Mouse (Mus musculus) limb, embryonic 14.5 days (tissue): Measurements from ENCODE around the gene C530008M17Rik. TPM values are rescaled to one million over a fixed set of nuclear protein-coding genes. Genes with fewer than 3 reads are reported as not detected.
A peak's percentile ranks its signal among the peaks of the same experiment; 100 is the strongest.

Experiments
- ATAC-seq: fragments of 200-750 bp; cut with Nextera tagmentation; 2 replicates; pipeline ENCODE4 v1.8.0; 2017; ENCODE audit warnings: low read depth, moderate number of reproducible peaks, moderate TSS enrichment; ENCODE audit not compliant: low FRiP score
- DNase-seq: peaks from one replicate; pipeline ENCODE4 v3.0.0-alpha.2; 2015; ENCODE audit warnings: low spot score
- H3K27ac ChIP-seq: fragments of 300-500 bp; sonication (generic); replicated peaks from 2 replicates; pipeline ENCODE4 v1.5.1; 2014; ENCODE audit warnings: low read depth, mild to moderate bottlenecking, low read length, moderate library complexity, mixed read lengths
- H3K27me3 ChIP-seq: fragments of 300-500 bp; sonication (generic); 2 replicates; pipeline ENCODE4 v1.6.1; 2014; ENCODE audit warnings: low read length, mixed read lengths; ENCODE audit not compliant: control insufficient read depth, insufficient read depth
- H3K36me3 ChIP-seq: fragments of 300-500 bp; sonication (generic); 2 replicates; pipeline ENCODE4 v1.6.1; 2014; ENCODE audit warnings: mild to moderate bottlenecking, low read length, moderate library complexity, mixed read lengths; ENCODE audit not compliant: control insufficient read depth, insufficient read depth
- H3K4me1 ChIP-seq: fragments of 300-500 bp; sonication (generic); 2 replicates; pipeline ENCODE4 v1.6.1; 2014; ENCODE audit warnings: antibody characterized with exemption, low read length, mixed read lengths; ENCODE audit not compliant: control insufficient read depth, insufficient read depth
- H3K4me2 ChIP-seq: fragments of 300-500 bp; sonication (generic); replicated peaks from 2 replicates; pipeline ENCODE4 v1.6.1; 2014; ENCODE audit warnings: low read depth, mild to moderate bottlenecking, low read length, moderate library complexity; ENCODE audit not compliant: severe bottlenecking
- H3K4me3 ChIP-seq: fragments of 300-500 bp; sonication (generic); replicated peaks from 2 replicates; pipeline ENCODE4 v1.5.1; 2014; ENCODE audit warnings: low read length
- H3K9ac ChIP-seq: fragments of 300-500 bp; sonication (generic); 2 replicates; pipeline ENCODE4 v1.6.1; 2014; ENCODE audit warnings: mild to moderate bottlenecking, low read depth, low read length, moderate library complexity; ENCODE audit not compliant: severe bottlenecking
- H3K9me3 ChIP-seq: fragments of 300-500 bp; sonication (generic); 2 replicates; pipeline ENCODE4 v1.6.1; 2016; ENCODE audit warnings: low read length; ENCODE audit not compliant: control insufficient read depth
- POLR2A ChIP-seq: fragments of 200-500 bp; IDR thresholded peaks from 2 replicates; pipeline ENCODE4 v1.8.0; 2012; ENCODE audit warnings: inconsistent platforms, mild to moderate bottlenecking, moderate library complexity, borderline replicate concordance; ENCODE audit not compliant: insufficient read depth, insufficient read length; ENCODE audit errors: extremely low read depth
- WGBS: fragments of 180-500 bp; shearing (Covaris S2); extraction: QIAGEN DNeasy Blood & Tissue Kit; methylation state at CpG from one replicate; pipeline ENCODE4 v1.1.7; 2014; 5-methylcytosine and 5-hydroxymethylcytosine counted together
- polyA plus RNA-seq, 2 experiments: library from polyadenylated mRNA; depleted of rRNA in 1 of 2; stranded (reverse) in 1 of 2; unstranded in 1 of 2; fragments of >200 nt; fragmentation: Nextera tagmentation in 1 of 2; extraction: Ambion mirVana in 1 of 2; gene quantifications; 2 replicates each; pipeline versions ENCODE4 v1.2.1 to v1.2.3; 2012 to 2014

The C530008M17Rik gene
- polyA plus RNA-seq, 2 experiments = 12.6 to 26.5 TPM

DNA sequence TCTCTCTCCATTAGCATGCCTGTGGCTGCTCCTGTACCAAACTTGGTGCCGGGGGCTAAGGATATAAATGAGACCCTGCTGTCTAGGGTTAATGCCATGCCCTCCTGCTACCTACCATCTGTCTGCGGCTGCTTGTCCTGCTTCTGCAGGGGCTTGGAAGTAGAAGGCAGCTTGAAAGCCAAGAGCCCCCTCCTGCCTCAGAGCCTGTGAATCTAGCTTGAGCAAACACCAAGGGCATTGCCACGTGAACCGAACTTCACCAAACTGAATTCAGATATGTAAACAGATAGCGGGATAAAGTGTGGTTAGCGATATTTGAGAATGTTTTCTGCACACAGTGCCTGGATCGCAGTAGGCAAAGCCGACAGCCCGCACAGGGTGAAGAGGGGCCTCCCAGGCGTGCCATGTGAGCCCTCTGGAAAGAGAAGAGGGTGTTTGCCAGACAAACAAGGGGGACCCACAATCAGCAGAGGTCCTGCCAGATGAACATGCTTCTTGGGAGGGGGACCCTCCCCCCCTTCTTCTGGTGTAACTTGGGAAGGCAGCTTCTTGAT, 106.9 kb downstream of the C530008M17Rik start:
- Histone ChIP-seq H3K27ac (peak overlapping the region; percentile 48; the same call in 1 of the 2 replicates), H3K9me3 (no peaks in the 10 kb centered on the region), H3K9ac (no peak overlapping the region), H3K27me3 (no peaks in the 10 kb centered on the region), H3K4me2 (0 out of 2 replicates have a peak overlapping the region, but pooled peaks have one; percentile 7), H3K36me3 (no peaks in the 10 kb centered on the region; the same call in none of the 2 replicates), H3K4me1 (peaks cover 25% of the 10 kb centered on the region), H3K4me3 (no peak overlapping the region)
- peak; percentile 61 for ATAC-seq
- TF ChIP-seq POLR2A = no peak
- 60% methylated on average over 10 of the region's 10 CpGs for WGBS
- no peak for DNase-seq

DNA sequence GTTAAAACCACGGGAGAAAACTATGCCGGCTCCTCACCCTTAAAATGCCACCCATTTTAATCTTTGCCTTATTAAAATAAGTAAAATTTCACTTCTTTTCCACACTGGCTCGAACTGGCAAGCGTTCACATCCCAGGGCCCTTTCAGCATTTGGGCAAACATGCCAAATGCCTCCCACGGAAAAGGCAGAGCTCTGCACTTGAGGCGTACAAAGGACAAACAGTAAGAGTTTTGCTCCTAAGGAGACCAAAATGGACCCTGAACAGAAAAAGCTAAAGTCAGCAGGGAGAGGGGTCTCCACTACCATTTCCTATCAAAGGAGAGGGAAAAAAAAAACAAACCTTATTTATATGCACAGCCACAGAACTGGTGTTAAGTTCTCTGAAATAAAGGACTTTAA, 107.4 kb downstream of the C530008M17Rik start:
- peaks cover 25% of the 10 kb centered on the region for H3K4me1 ChIP-seq
- no peak for ATAC-seq
- 0 out of 2 replicates have a peak overlapping the region, but pooled peaks have one; percentile 7 for H3K4me2 ChIP-seq
- H3K9ac ChIP-seq = no peak overlapping the region
- no peaks in the 10 kb centered on the region for H3K9me3 ChIP-seq
- no peaks in the 10 kb centered on the region for H3K27me3 ChIP-seq
- DNase-seq = no peak
- H3K36me3 ChIP-seq = no peaks in the 10 kb centered on the region; the same call in none of the 2 replicates
- no peak overlapping the region for H3K4me3 ChIP-seq
- 52% methylated on average over 6 of the region's 6 CpGs for WGBS
- H3K27ac ChIP-seq = peak overlapping the region; percentile 48; the same call in 1 of the 2 replicates
- no peak for TF ChIP-seq POLR2A

DNA sequence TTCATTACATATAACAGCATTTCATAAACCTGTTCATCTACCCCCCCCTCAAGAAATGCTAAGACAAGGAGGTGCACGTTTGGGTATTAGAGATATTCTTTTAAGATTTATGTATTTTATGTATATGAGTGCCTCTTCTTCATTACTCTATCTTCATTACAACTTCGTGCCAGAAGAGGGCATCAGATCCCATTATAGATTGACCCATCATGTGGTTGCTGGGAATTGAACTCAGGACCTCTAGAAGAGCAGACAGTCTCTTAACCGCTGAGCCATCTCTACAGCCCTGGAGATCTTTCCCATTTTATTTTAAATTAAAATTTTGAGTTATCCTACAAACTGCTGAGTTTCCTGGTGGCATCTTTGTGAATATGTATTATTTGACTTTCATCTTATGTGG, 112.7 kb downstream of the C530008M17Rik start:
- Histone ChIP-seq H3K27ac (no peak overlapping the region), H3K4me3 (no peak overlapping the region), H3K4me2 (no peak overlapping the region), H3K9me3 (no peaks in the 10 kb centered on the region), H3K9ac (no peak overlapping the region), H3K4me1 (peaks cover 4% of the 10 kb centered on the region), H3K27me3 (no peaks in the 10 kb centered on the region), H3K36me3 (no peaks in the 10 kb centered on the region; the same call in none of the 2 replicates)
- DNase-seq (no peak), ATAC-seq (no peak)
- TF ChIP-seq POLR2A = no peak
- WGBS = 76% methylated on average over 3 of the region's 3 CpGs

DNA sequence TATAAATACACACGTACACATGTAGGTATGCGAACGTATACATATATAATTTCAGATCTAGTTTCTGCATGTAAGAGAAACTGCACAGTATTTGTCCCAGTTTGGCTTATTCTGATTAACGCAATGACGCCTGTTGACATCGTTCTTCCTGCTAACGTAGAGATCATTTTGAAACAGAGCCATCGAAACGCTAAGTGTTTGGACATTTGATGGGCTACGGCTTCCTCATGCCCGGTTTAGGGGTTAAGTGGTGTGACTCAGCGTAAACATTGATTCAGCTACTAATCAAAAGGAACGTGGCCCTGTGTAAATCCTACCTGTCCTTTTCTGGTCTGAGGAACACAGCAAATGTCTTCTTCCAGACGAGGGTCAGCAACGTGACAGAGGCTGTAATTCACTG, 113.3 kb downstream of the C530008M17Rik start:
- no peaks in the 10 kb centered on the region for H3K9me3 ChIP-seq
- no peak overlapping the region for H3K4me2 ChIP-seq
- no peaks in the 10 kb centered on the region for H3K27me3 ChIP-seq
- H3K4me3 ChIP-seq = no peak overlapping the region
- ATAC-seq (no peak), DNase-seq (no peak)
- H3K9ac ChIP-seq = no peak overlapping the region
- no peak for TF ChIP-seq POLR2A
- 88% methylated on average over 15 of the region's 15 CpGs for WGBS
- no peak overlapping the region for H3K27ac ChIP-seq
- H3K36me3 ChIP-seq = no peaks in the 10 kb centered on the region; the same call in none of the 2 replicates
- no peaks in the 10 kb centered on the region for H3K4me1 ChIP-seq

DNA sequence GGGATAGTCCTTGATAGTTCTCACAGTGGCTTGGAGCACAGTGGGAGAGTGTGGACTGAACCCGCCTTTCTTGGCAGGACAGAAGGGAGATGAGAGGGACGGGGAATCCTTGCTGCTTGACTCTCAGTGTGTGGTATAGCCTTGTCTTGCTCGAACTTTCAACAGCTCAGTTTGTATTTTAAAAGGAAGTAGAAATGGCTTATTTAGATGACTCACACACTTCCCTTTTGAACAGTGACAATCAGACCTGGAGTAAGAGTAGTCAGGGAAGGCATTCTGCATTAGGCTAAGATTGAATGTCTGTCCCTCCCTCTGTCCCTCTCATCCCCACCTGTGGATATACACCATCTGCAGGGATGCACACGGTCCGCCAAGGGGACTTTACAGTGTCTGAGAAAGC, 115.1 kb downstream of the C530008M17Rik start:
- TF ChIP-seq POLR2A = no peak
- no peak for ATAC-seq
- 85% methylated on average over 5 of the region's 5 CpGs for WGBS

More for the DNA sequence above, 115.1 kb downstream of the C530008M17Rik start:
- DNase-seq = no peak
- H3K27ac ChIP-seq = no peak overlapping the region
- no peak overlapping the region for H3K4me3 ChIP-seq
- H3K27me3 ChIP-seq = no peaks in the 10 kb centered on the region
- H3K36me3 ChIP-seq = no peaks in the 10 kb centered on the region; the same call in none of the 2 replicates
- no peaks in the 10 kb centered on the region for H3K9me3 ChIP-seq
- no peak overlapping the region for H3K9ac ChIP-seq
- no peaks in the 10 kb centered on the region for H3K4me1 ChIP-seq
- H3K4me2 ChIP-seq = no peak overlapping the region
